Mouse (Mus musculus) C2C12 (cell line): ENCODE measurements at regions not wholly inside any gene's neighbourhood (a gene's known extent, or its start where the extent isn't known, plus 50 kb on each side); places are given as distances from the start of the nearest gene placed in this dataset.

Experiments used
- CEBPB ChIP-seq: IDR thresholded peaks from one replicate; pipeline ENCODE4 v1.6.1; 2011; ENCODE audit warnings: low read depth, mild to moderate bottlenecking, control low read depth, moderate library complexity
- CTCF ChIP-seq: IDR thresholded peaks from one replicate; pipeline ENCODE4 v1.5.1; 2011; ENCODE audit not compliant: control insufficient read depth, insufficient read depth, insufficient read length
- MYOG ChIP-seq: IDR thresholded peaks from one replicate; pipeline ENCODE4 v1.6.1; 2011; ENCODE audit not compliant: control insufficient read depth, insufficient read length; ENCODE audit errors: extremely low read depth
- USF1 ChIP-seq: IDR thresholded peaks from one replicate; pipeline ENCODE4 v1.6.1; 2011; ENCODE audit warnings: low read depth, mild to moderate bottlenecking, control low read depth, moderate library complexity

DNA sequence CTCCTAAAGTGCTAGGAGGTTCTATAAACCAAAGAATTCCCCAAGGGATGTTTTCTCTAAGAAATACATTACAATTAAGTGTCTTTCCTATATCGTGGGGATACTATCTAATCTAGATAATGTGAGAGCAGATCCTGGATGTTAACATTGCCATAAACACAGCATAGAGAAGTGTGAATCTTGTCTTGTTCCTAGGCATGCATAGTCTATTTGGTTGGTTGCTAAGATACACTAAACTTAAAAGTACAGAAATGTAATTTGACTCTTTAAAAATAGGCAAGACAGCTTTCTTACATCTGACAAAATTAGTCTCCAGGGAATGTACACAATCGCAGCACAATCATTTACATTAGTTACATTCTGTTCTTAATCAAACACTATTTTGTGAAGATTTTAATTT is 75.4 kb upstream of the Usp25 start:
- no peak for TF ChIP-seq CTCF
- no peak for TF ChIP-seq USF1
- no peak for TF ChIP-seq CEBPB
- no peak for TF ChIP-seq MYOG
